Mouse (Mus musculus) ES-Bruce4 (cell line): ENCODE data around the gene Ypel2. TPM values are rescaled to one million over a fixed set of nuclear protein-coding genes. Genes with fewer than 3 reads are reported as not detected.

ENCODE experiments used
- H3K27ac ChIP-seq: 2 replicates; pipeline ENCODE4 v1.5.1; 2012; ENCODE audit warnings: low read length, inconsistent platforms; ENCODE audit not compliant: insufficient read depth
- H3K27me3 ChIP-seq: 2 replicates; pipeline ENCODE4 v1.6.1; 2012; ENCODE audit warnings: mild to moderate bottlenecking, low read length, inconsistent platforms; ENCODE audit not compliant: control insufficient read depth, poor library complexity, insufficient read depth, severe bottlenecking
- H3K36me3 ChIP-seq: 2 replicates; pipeline ENCODE4 v1.6.1; 2012; ENCODE audit warnings: inconsistent platforms, mild to moderate bottlenecking, low read length, moderate library complexity; ENCODE audit not compliant: control insufficient read depth, poor library complexity, insufficient read depth, severe bottlenecking
- H3K4me1 ChIP-seq: one replicate; pipeline ENCODE4 v1.8.1; 2011; ENCODE audit warnings: low read length; ENCODE audit not compliant: control insufficient read depth, insufficient read depth
- H3K4me3 ChIP-seq: 2 replicates; pipeline ENCODE4 v1.5.1; 2011; ENCODE audit warnings: low read depth, mild to moderate bottlenecking, low read length
- H3K9ac ChIP-seq: 2 replicates; pipeline ENCODE4 v1.6.1; 2012; ENCODE audit warnings: low read depth, mild to moderate bottlenecking, inconsistent platforms; ENCODE audit not compliant: poor library complexity, severe bottlenecking
- H3K9me3 ChIP-seq: replicated peaks from 2 replicates; pipeline ENCODE4 v1.6.1; 2012; ENCODE audit warnings: mild to moderate bottlenecking, low read length, inconsistent platforms; ENCODE audit not compliant: control insufficient read depth, poor library complexity, insufficient read depth, severe bottlenecking
- CTCF ChIP-seq: IDR thresholded peaks from one replicate; pipeline ENCODE4 v1.8.1; 2011; ENCODE audit warnings: low read depth, low read length
- EP300 ChIP-seq: IDR thresholded peaks from 2 replicates; pipeline ENCODE4 v1.6.1; 2011; ENCODE audit warnings: low read depth, low read length; ENCODE audit not compliant: insufficient read depth
- POLR2A ChIP-seq: IDR thresholded peaks from one replicate; pipeline ENCODE4 v1.8.1; 2011; ENCODE audit warnings: low read length; ENCODE audit not compliant: insufficient read depth
- polyA plus RNA-seq: library from polyadenylated mRNA; stranded (reverse); fragments of >200 nt; gene quantifications from 2 replicates; pipeline ENCODE4 v1.2.4, GENCODE M21; 2011; ENCODE audit warnings: low read depth; ENCODE audit not compliant: missing spikeins, insufficient read depth, insufficient read length

Ypel2 gene
- polyA plus RNA-seq, 1 experiment, result 6.9 TPM

- Histone ChIP-seq H3K36me3 (no peaks in the 10 kb centered on the region), H3K4me1 (peaks cover 2% of the 10 kb centered on the region), H3K9ac (peak overlapping the region; percentile 52), H3K27me3 (no peaks in the 10 kb centered on the region), H3K9me3 (no peaks in the 10 kb centered on the region), H3K27ac (no peak overlapping the region), H3K4me3 (peak overlapping the region; percentile 84)
- TF ChIP-seq POLR2A (no peak), EP300 (no peak), CTCF (no peak)
Measured at GRCm38 (mm10) chr11:86992461-86992988, 982 bp downstream of the Ypel2 start.

- Histone ChIP-seq H3K4me1 (peaks cover 2% of the 10 kb centered on the region), H3K9me3 (no peaks in the 10 kb centered on the region), H3K36me3 (no peaks in the 10 kb centered on the region), H3K27ac (no peak overlapping the region), H3K27me3 (no peaks in the 10 kb centered on the region), H3K9ac (no peak overlapping the region), H3K4me3 (no peak overlapping the region)
- TF ChIP-seq POLR2A (no peak), CTCF (no peak), EP300 (no peak)
Measured at GRCm38 (mm10) chr11:86991241-86991640, 2.3 kb downstream of the Ypel2 start.

- H3K36me3 ChIP-seq, result no peaks in the 10 kb centered on the region
- H3K9ac ChIP-seq, result no peak overlapping the region
- no peak overlapping the region for H3K4me3 ChIP-seq
- no peak overlapping the region for H3K27ac ChIP-seq
- H3K4me1 ChIP-seq, result peaks cover 2% of the 10 kb centered on the region
- no peaks in the 10 kb centered on the region for H3K9me3 ChIP-seq
- TF ChIP-seq EP300, result no peak
- TF ChIP-seq POLR2A, result no peak
- no peak for TF ChIP-seq CTCF
- H3K27me3 ChIP-seq, result no peaks in the 10 kb centered on the region
Measured at GRCm38 (mm10) chr11:86990309-86990708, 3.2 kb downstream of the Ypel2 start.

- Histone ChIP-seq H3K27me3 (no peaks in the 10 kb centered on the region), H3K27ac (no peak overlapping the region), H3K4me1 (no peaks in the 10 kb centered on the region), H3K4me3 (no peak overlapping the region), H3K9me3 (no peaks in the 10 kb centered on the region), H3K36me3 (no peaks in the 10 kb centered on the region), H3K9ac (no peak overlapping the region)
- TF ChIP-seq EP300 (no peak), POLR2A (no peak), CTCF (no peak)
Measured at GRCm38 (mm10) chr11:86984990-86985389, 8.5 kb downstream of the Ypel2 start.

GRCm38 (mm10) chr11:86983056-86983455, 10.5 kb downstream of the Ypel2 start:
- Histone ChIP-seq H3K4me1 (no peaks in the 10 kb centered on the region), H3K36me3 (no peaks in the 10 kb centered on the region), H3K9ac (no peak overlapping the region)

GRCm38 (mm10) chr11:86981229-86981791, 12.2 kb downstream of the Ypel2 start:
- Histone ChIP-seq H3K9ac (no peak overlapping the region), H3K27ac (no peak overlapping the region)

More at GRCm38 (mm10) chr11:86983056-86983455, 10.5 kb downstream of the Ypel2 start:
- Histone ChIP-seq H3K9me3 (no peaks in the 10 kb centered on the region), H3K27me3 (no peaks in the 10 kb centered on the region), H3K4me3 (no peak overlapping the region), H3K27ac (no peak overlapping the region)
- TF ChIP-seq CTCF (no peak), POLR2A (no peak), EP300 (no peak)

More at GRCm38 (mm10) chr11:86981229-86981791, 12.2 kb downstream of the Ypel2 start:
- Histone ChIP-seq H3K9me3 (no peaks in the 10 kb centered on the region), H3K36me3 (no peaks in the 10 kb centered on the region), H3K4me1 (no peaks in the 10 kb centered on the region), H3K4me3 (no peak overlapping the region), H3K27me3 (no peaks in the 10 kb centered on the region)
- TF ChIP-seq EP300 (no peak), CTCF (no peak), POLR2A (no peak)
